Mouse (Mus musculus) ES-Bruce4 (cell line): Measurements from ENCODE around the gene Ltbp4. TPM values are rescaled to one million over a fixed set of nuclear protein-coding genes. Genes with fewer than 3 reads are reported as not detected.

Source experiments
- H3K27ac ChIP-seq: 2 replicates; pipeline ENCODE4 v1.5.1; 2012; ENCODE audit warnings: low read length, inconsistent platforms; ENCODE audit not compliant: insufficient read depth
- H3K27me3 ChIP-seq: 2 replicates; pipeline ENCODE4 v1.6.1; 2012; ENCODE audit warnings: mild to moderate bottlenecking, low read length, inconsistent platforms; ENCODE audit not compliant: control insufficient read depth, poor library complexity, insufficient read depth, severe bottlenecking
- H3K36me3 ChIP-seq: 2 replicates; pipeline ENCODE4 v1.6.1; 2012; ENCODE audit warnings: inconsistent platforms, mild to moderate bottlenecking, low read length, moderate library complexity; ENCODE audit not compliant: control insufficient read depth, poor library complexity, insufficient read depth, severe bottlenecking
- H3K4me1 ChIP-seq: one replicate; pipeline ENCODE4 v1.8.1; 2011; ENCODE audit warnings: low read length; ENCODE audit not compliant: control insufficient read depth, insufficient read depth
- H3K4me3 ChIP-seq: 2 replicates; pipeline ENCODE4 v1.5.1; 2011; ENCODE audit warnings: low read depth, mild to moderate bottlenecking, low read length
- H3K9ac ChIP-seq: 2 replicates; pipeline ENCODE4 v1.6.1; 2012; ENCODE audit warnings: low read depth, mild to moderate bottlenecking, inconsistent platforms; ENCODE audit not compliant: poor library complexity, severe bottlenecking
- H3K9me3 ChIP-seq: replicated peaks from 2 replicates; pipeline ENCODE4 v1.6.1; 2012; ENCODE audit warnings: mild to moderate bottlenecking, low read length, inconsistent platforms; ENCODE audit not compliant: control insufficient read depth, poor library complexity, insufficient read depth, severe bottlenecking
- CTCF ChIP-seq: IDR thresholded peaks from one replicate; pipeline ENCODE4 v1.8.1; 2011; ENCODE audit warnings: low read depth, low read length
- EP300 ChIP-seq: IDR thresholded peaks from 2 replicates; pipeline ENCODE4 v1.6.1; 2011; ENCODE audit warnings: low read depth, low read length; ENCODE audit not compliant: insufficient read depth
- POLR2A ChIP-seq: IDR thresholded peaks from one replicate; pipeline ENCODE4 v1.8.1; 2011; ENCODE audit warnings: low read length; ENCODE audit not compliant: insufficient read depth
- polyA plus RNA-seq: library from polyadenylated mRNA; stranded (reverse); fragments of >200 nt; gene quantifications from 2 replicates; pipeline ENCODE4 v1.2.4, GENCODE M21; 2011; ENCODE audit warnings: low read depth; ENCODE audit not compliant: missing spikeins, insufficient read depth, insufficient read length

Gene Ltbp4
- polyA plus RNA-seq, 1 experiment = 66.8 TPM

- H3K4me1 ChIP-seq = no peaks in the 10 kb centered on the region
- no peaks in the 10 kb centered on the region for H3K9me3 ChIP-seq
- no peak overlapping the region for H3K27ac ChIP-seq
- H3K36me3 ChIP-seq = peaks cover 30% of the 10 kb centered on the region
- H3K27me3 ChIP-seq = no peaks in the 10 kb centered on the region
- H3K9ac ChIP-seq = 0 out of 2 replicates have a peak overlapping the region, but pooled peaks have one; percentile 0
- peak overlapping the region; percentile 27 for H3K4me3 ChIP-seq
- TF ChIP-seq POLR2A (no peak), EP300 (no peak)
Measured at GRCm38 (mm10) chr7:27322291-27322690, 15.2 kb downstream of the Ltbp4 start.

GRCm38 (mm10) chr7:27319411-27319810 is 18.1 kb downstream of the Ltbp4 start:
- TF ChIP-seq EP300 = no peak
- no peak for TF ChIP-seq CTCF
- TF ChIP-seq POLR2A = no peak
- Histone ChIP-seq H3K9me3 (peaks cover 5% of the 10 kb centered on the region), H3K27ac (no peak overlapping the region), H3K27me3 (no peaks in the 10 kb centered on the region), H3K4me1 (no peaks in the 10 kb centered on the region), H3K4me3 (no peak overlapping the region), H3K9ac (no peak overlapping the region), H3K36me3 (peaks cover 30% of the 10 kb centered on the region)

DNA sequence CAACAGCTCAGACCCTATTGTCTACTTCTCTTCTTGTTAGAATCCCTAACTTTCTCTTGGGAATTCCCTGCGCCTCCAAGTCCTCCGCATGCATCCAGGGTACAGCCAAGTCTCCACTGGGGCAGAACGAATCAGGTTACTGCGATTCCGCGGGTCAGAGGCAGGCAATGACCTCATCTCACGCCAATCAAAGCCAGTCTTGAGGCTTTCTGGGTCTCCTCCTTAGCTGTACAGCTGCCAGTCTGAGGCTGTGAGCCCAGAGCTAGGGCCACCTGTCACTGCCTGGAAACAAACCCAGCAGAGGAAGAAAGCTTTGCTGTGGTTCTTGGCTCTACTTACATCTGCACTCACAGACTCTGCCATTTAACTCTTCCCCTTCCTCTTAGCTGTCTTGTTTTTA is 21.5 kb downstream of the Ltbp4 start:
- Histone ChIP-seq H3K9ac (no peak overlapping the region), H3K27ac (no peak overlapping the region), H3K36me3 (peaks cover 33% of the 10 kb centered on the region), H3K4me3 (no peak overlapping the region), H3K4me1 (no peaks in the 10 kb centered on the region), H3K27me3 (no peaks in the 10 kb centered on the region), H3K9me3 (peaks cover 19% of the 10 kb centered on the region)
- TF ChIP-seq EP300 (no peak), POLR2A (no peak), CTCF (no peak)

DNA sequence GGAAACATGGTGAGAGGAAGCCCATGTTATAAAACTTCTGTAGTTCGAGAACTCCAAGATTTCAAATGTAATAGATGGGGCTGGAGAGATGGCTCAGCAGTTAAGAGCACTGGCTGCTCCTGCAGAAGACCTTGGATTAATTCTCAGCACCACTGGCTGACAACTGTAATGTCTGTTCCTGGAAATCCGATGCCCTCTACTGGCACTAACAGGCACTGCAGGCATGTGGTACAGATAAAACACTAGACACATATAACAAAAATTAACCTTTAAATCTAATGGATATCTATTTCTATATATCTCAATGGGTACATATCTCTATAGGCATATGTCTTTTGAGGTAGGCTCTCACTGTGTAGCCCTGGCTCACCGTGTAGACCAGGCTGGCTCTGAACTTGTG is 23.1 kb downstream of the Ltbp4 start:
- H3K9ac ChIP-seq = no peak overlapping the region
- H3K9me3 ChIP-seq = peaks cover 19% of the 10 kb centered on the region
- no peak overlapping the region for H3K27ac ChIP-seq
- H3K4me3 ChIP-seq = no peak overlapping the region
- no peaks in the 10 kb centered on the region for H3K4me1 ChIP-seq
- H3K36me3 ChIP-seq = peaks cover 32% of the 10 kb centered on the region
- TF ChIP-seq POLR2A (no peak), CTCF (peak; percentile 16)
- H3K27me3 ChIP-seq = no peaks in the 10 kb centered on the region

DNA sequence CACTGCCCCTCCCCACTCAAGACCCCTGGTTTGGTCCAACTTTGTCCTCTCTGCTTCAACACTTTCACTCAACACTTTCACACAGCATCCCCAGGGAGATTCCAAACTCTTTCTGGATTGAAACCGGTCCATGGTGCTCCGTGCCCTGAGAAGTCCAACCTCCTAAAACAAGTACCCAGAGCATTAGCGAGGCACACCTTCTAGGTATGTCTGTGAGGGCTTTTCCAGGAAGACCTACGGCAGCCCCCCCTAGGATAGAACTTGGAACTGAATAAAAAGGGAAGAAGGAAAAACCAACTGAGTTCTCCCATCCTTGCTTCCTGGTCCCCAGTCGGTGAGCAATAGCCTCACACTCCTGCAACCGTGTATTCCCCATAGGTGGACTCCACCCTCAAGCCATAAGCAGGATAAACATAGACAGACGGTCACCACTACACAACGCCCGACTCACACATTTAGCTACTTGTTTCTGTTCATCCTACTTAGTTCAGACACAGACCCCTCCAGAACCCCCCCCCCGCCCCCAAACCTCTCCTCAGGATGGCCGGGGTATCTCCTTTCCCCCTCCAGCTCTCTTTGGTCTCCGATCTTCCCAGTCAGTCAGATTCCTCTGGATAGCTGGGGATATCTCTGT is 25.7 kb downstream of the Ltbp4 start:
- peak overlapping the region; percentile 57 for H3K9ac ChIP-seq

GRCm38 (mm10) chr7:27310996-27311535 is 26.4 kb downstream of the Ltbp4 start:
- no peaks in the 10 kb centered on the region for H3K27me3 ChIP-seq
- H3K27ac ChIP-seq = peak overlapping the region; percentile 97
- peaks cover 16% of the 10 kb centered on the region for H3K36me3 ChIP-seq
- H3K9me3 ChIP-seq = peaks cover 19% of the 10 kb centered on the region
- H3K4me3 ChIP-seq = peak overlapping the region; percentile 71
- TF ChIP-seq POLR2A = peak; percentile 13
- TF ChIP-seq CTCF = no peak
- no peak for TF ChIP-seq EP300
- H3K4me1 ChIP-seq = no peaks in the 10 kb centered on the region
- H3K9ac ChIP-seq = peak overlapping the region; percentile 57

More for the DNA sequence above, 25.7 kb downstream of the Ltbp4 start:
- Histone ChIP-seq H3K27ac (peak overlapping the region; percentile 95), H3K4me3 (peak overlapping the region; percentile 58), H3K9me3 (peaks cover 19% of the 10 kb centered on the region), H3K4me1 (no peaks in the 10 kb centered on the region), H3K27me3 (no peaks in the 10 kb centered on the region), H3K36me3 (peaks cover 16% of the 10 kb centered on the region)
- no peak for TF ChIP-seq CTCF
- TF ChIP-seq EP300 = no peak
- no peak for TF ChIP-seq POLR2A
